In genomic region chr5:134865158-134865557, GRCm38 (mm10) we compare ENCODE assay signal across 7 mouse cellular contexts. TPM values are rescaled to one million over a fixed set of nuclear protein-coding genes. Genes with fewer than 3 reads are reported as not detected.
DNase-seq lines count a peak whose midpoint lies in the region; ATAC-seq and TF ChIP-seq lines count a peak whose summit lies in the region.

No protein-coding gene starts in this region.

- ATAC-seq in midbrain, postnatal 0 days (ENCODE audit: low FRiP score): no peak
- ATAC-seq in heart, embryonic 14.5 days (ENCODE audit: insufficient number of reproducible peaks, insufficient read depth, low FRiP score, low read depth): peak; percentile 63
- no peak for ATAC-seq in granulocyte monocyte progenitor cell, adult 5-6 weeks (replicated peaks; ENCODE audit: poor library complexity, severe bottlenecking)

- no peaks in the 10 kb centered on the region for H3K36me3 ChIP-seq in midbrain, postnatal 0 days (ENCODE audit: insufficient read depth, low read length)
- no peaks in the 10 kb centered on the region for H3K36me3 ChIP-seq in midbrain, embryonic 10.5 days
- no peaks in the 10 kb centered on the region for H3K36me3 ChIP-seq in heart, embryonic 14.5 days (ENCODE audit: control insufficient read depth, insufficient read depth, low read length)

- H3K27me3 ChIP-seq in midbrain, postnatal 0 days (ENCODE audit: insufficient read depth, low read length): no peaks in the 10 kb centered on the region
- H3K27me3 ChIP-seq in midbrain, embryonic 10.5 days (ENCODE audit: low read depth, poor library complexity, severe bottlenecking): no peaks in the 10 kb centered on the region
- H3K27me3 ChIP-seq in heart, embryonic 14.5 days (ENCODE audit: control insufficient read depth, insufficient read depth, low read length): no peaks in the 10 kb centered on the region

- peak; percentile 17; the same call in 1 of the 2 replicates for TF ChIP-seq CTCF in midbrain, postnatal 0 days (IDR thresholded peaks at IDR 0.05)

- H3K4me2 ChIP-seq in midbrain, postnatal 0 days (ENCODE audit: low read depth, low read length, poor library complexity, severe bottlenecking): no peak overlapping the region
- no peak overlapping the region for H3K4me2 ChIP-seq in heart, embryonic 14.5 days (ENCODE audit: low read length)

- no peak overlapping the region for H3K27ac ChIP-seq in midbrain, postnatal 0 days (ENCODE audit: low read depth, low read length)
- no peak overlapping the region for H3K27ac ChIP-seq in midbrain, embryonic 10.5 days (replicated peaks)
- H3K27ac ChIP-seq in heart, embryonic 14.5 days (replicated peaks in 1 of 2; ENCODE audit: control insufficient read depth in 1 of 2, insufficient read depth in 1 of 2, low read depth in 2 of 2, low read length in 2 of 2): peak overlapping the region; percentile 14 to 42

- no peaks in the 10 kb centered on the region for H3K9me3 ChIP-seq in midbrain, postnatal 0 days (ENCODE audit: low read length)
- H3K9me3 ChIP-seq in midbrain, embryonic 10.5 days (replicated peaks): no peaks in the 10 kb centered on the region
- H3K9me3 ChIP-seq in heart, embryonic 14.5 days (ENCODE audit: control insufficient read depth, low read length): no peaks in the 10 kb centered on the region

- no peak overlapping the region for H3K4me3 ChIP-seq in midbrain, postnatal 0 days (ENCODE audit: low read depth, low read length)
- H3K4me3 ChIP-seq in midbrain, embryonic 10.5 days: no peak overlapping the region
- H3K4me3 ChIP-seq in heart, embryonic 14.5 days (ENCODE audit: control insufficient read depth in 1 of 2, insufficient read depth in 1 of 2, low read depth in 1 of 2, low read length in 2 of 2): no peak overlapping the region

- H3K4me1 ChIP-seq in midbrain, postnatal 0 days (ENCODE audit: insufficient read depth, low read length): no peaks in the 10 kb centered on the region
- H3K4me1 ChIP-seq in midbrain, embryonic 10.5 days: no peaks in the 10 kb centered on the region
- H3K4me1 ChIP-seq in heart, embryonic 14.5 days (ENCODE audit: control insufficient read depth in 2 of 2, insufficient read depth in 2 of 2, low read length in 2 of 2): peaks cover 4 to 15% of the 10 kb centered on the region in 2 experiments

- 58% methylated on average over 8 of the region's 8 CpGs for WGBS in midbrain, postnatal 0 days
- WGBS in midbrain, embryonic 10.5 days: 62% methylated on average over 8 of the region's 8 CpGs
- 21% methylated on average over 8 of the region's 8 CpGs for WGBS in heart, embryonic 14.5 days

- no peak overlapping the region for H3K9ac ChIP-seq in midbrain, postnatal 0 days (replicated peaks; ENCODE audit: low read length, poor library complexity, severe bottlenecking)
- H3K9ac ChIP-seq in heart, embryonic 14.5 days (ENCODE audit: low read length): 0 out of 2 replicates have a peak overlapping the region, but pooled peaks have one; percentile 1

- DNase-seq in midbrain, postnatal 0 days (ENCODE audit: low spot score): peak; percentile 12
- no peak for DNase-seq in midbrain, embryonic 10.5 days (ENCODE audit: low spot score)
- DNase-seq in embryo, embryonic 9.5 days (ENCODE audit: extremely low spot score): peak; percentile 8
- peak; percentile 85 for DNase-seq in lung, postnatal 10 days
- no peak for DNase-seq in natural killer cell, adult 2 months (ENCODE audit: low spot score in 2 of 2)

RNA-seq across cellular contexts. Expression of gene Tmem270, which starts 41.4 kb away (rescaled TPM):
- not detected in 2 replicates for total RNA-seq in midbrain, postnatal 0 days (2014; rRNA removed)
- polyA plus RNA-seq in midbrain, postnatal 0 days (2015; fragmentation: Nextera tagmentation; extraction: Ambion mirVana): 0.19 TPM in 1 of 2 replicates, not detected in the other
- polyA plus RNA-seq in midbrain, embryonic 10.5 days (2016; fragmentation: Nextera tagmentation; extraction: Ambion mirVana): not detected in 2 replicates
- polyA plus RNA-seq in heart, embryonic 14.5 days (2014; fragmentation: Nextera tagmentation; extraction: Ambion mirVana): not detected in 2 replicates
- total RNA-seq in granulocyte monocyte progenitor cell, adult 5-6 weeks (2014; fragmentation: Nextera tagmentation): not detected in 2 replicates
- total RNA-seq in granulocyte monocyte progenitor cell, adult 5-6 weeks (2017): not detected in 2 replicates

RNA-seq across cellular contexts. Expression of gene Cldn13, which starts 50.2 kb away (rescaled TPM):
- total RNA-seq in midbrain, postnatal 0 days (2014; rRNA removed): not detected in 2 replicates
- not detected in 2 replicates for polyA plus RNA-seq in midbrain, postnatal 0 days (2015; fragmentation: Nextera tagmentation; extraction: Ambion mirVana)
- polyA plus RNA-seq in midbrain, embryonic 10.5 days (2016; fragmentation: Nextera tagmentation; extraction: Ambion mirVana): 3.2 and 3.8 TPM in 2 replicates
- polyA plus RNA-seq in heart, embryonic 14.5 days (2014; fragmentation: Nextera tagmentation; extraction: Ambion mirVana): 0.31 and 0.63 TPM in 2 replicates
- total RNA-seq in granulocyte monocyte progenitor cell, adult 5-6 weeks (2014; fragmentation: Nextera tagmentation): not detected in 2 replicates
- total RNA-seq in granulocyte monocyte progenitor cell, adult 5-6 weeks (2017): 0.13 TPM in 1 of 2 replicates, not detected in the other

Comparison
In these comparisons a context has a peak if more than half of its experiments do, and no peak if none do; other contexts are left out.
1. DNase-seq: peak in midbrain, postnatal 0 days (single experiment), embryo, embryonic 9.5 days (single experiment) and lung, postnatal 10 days (single experiment); none in midbrain, embryonic 10.5 days (single experiment) and natural killer cell, adult 2 months (0 of 2).
2. H3K27ac ChIP-seq: peak in heart, embryonic 14.5 days (2 of 2); none in midbrain, postnatal 0 days (single experiment) and midbrain, embryonic 10.5 days (single experiment).